Mouse (Mus musculus) left cerebral cortex, adult 2 months (tissue): ENCODE measurements around the gene Zfyve9. TPM values are rescaled to one million over a fixed set of nuclear protein-coding genes. Genes with fewer than 3 reads are reported as not detected.
"Not testable (repeated sequence)": the region's sequence is repeated elsewhere in the genome, so short reads cannot be mapped to it uniquely, and the experiment has no call there.

Experiments used
- DNase-seq, 2 experiments: peaks; one replicate each; pipeline ENCODE4 v3.0.0; 2021 to 2022; ENCODE audit warnings: low spot score in 2 of 2, mixed read lengths in 1 of 2; ENCODE audit errors: extremely low spot score in 1 of 2
- H3K27ac ChIP-seq: fragments of 200-600 bp; 2 replicates; pipeline ENCODE4 v1.8.1; 2022
- H3K4me3 ChIP-seq: fragments of 200-600 bp; 2 replicates; pipeline ENCODE4 v1.8.1; 2022
- CTCF ChIP-seq: fragments of 200-600 bp; IDR thresholded peaks from 2 replicates; pipeline ENCODE4 v1.8.1; 2022; ENCODE audit warnings: antibody characterized with exemption, mild to moderate bottlenecking, moderate library complexity
- intact Hi-C: fragments of 180-260 bp; cut with DNase I; formaldehyde crosslinking; loops from one replicate; pipeline ENCODE4 v1.15.1; 2025
- total RNA-seq, 2 experiments: library from RNA; stranded (reverse); gene quantifications; 2 replicates each; pipeline ENCODE4 v1.2.3; 2021

Zfyve9 gene
- total RNA-seq, 2 experiments from 2014 or later = 66.4 to 78.5 TPM

DNA sequence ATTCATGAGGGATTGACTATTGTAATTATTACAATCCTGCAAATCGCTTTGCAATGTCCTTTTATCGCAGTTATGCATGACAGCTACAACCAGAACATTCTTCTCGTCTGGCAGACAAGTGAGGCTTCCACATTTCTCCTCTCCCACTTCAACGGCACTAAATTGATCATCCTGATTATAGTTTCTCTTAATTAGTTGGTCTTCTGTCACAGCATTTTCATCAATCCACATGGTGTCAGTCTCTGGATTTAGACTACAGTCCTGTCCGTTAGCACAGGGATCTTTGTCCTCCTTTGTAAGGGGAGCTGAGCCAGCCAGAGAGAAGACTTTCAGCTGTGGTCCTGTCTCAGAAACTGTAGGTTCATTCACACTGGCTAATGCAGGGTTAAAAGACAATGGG, 61.2 kb downstream of the Zfyve9 start, which contains the start of gene 3110021N24Rik:
3110021N24Rik (plus strand) TSS at position 301 of the 400 bp plus-strand sequence.
- TF ChIP-seq CTCF = no peak
- no peak within 1 kb of the TSS for H3K27ac ChIP-seq
- DNase-seq = no peak
- intact Hi-C loops = no loop called here
- H3K4me3 ChIP-seq = no peak within 1 kb of the TSS

DNA sequence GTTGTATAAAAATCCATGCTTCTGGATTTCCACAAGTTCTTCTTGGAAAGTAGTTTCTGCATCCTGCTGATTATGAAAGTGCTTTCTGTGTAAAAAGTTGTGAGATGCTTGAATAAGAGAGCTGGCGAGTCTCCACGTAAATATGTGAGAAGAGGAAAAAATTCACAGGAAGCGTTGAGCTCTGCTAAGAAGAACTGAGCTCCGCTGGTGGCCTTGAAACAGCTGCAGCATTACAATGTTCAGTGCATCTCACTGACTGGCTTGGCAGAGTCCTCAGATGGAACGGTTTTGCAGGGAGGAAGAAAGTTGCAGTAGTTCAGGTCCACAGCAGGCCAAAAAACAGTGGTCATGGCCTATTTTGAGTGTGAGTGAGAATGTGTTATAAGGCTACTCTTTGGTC, 72.4 kb downstream of the Zfyve9 start:
- Histone ChIP-seq H3K4me3 (no peak overlapping the region), H3K27ac (no peak overlapping the region)
- no peak for TF ChIP-seq CTCF
- intact Hi-C loops = no loop called here
- no peak for DNase-seq

DNA sequence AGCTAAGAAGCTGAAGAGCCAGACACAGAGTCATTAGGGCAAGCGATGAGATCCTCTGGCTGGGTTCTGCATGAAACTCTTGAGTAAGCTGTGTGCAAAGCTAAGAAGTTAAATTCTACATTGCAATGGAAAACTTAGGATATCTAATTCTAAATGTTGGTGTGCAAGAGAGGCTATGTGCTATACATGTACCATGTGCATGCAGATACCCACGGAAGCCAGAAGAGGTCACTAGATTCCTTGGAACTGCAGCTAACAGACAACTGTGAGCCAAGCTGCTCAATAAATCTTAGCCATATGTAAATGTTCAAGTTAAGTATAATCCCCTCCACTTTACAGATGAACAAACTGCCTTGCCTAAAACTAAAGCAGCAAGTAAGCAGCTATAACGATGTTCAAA, 83.7 kb downstream of the Zfyve9 start:
- intact Hi-C loops = loop anchor here (10.0 kb wide), 1 partner anchor 78 kb away; no protein-coding TSS in a partner anchor

DNA sequence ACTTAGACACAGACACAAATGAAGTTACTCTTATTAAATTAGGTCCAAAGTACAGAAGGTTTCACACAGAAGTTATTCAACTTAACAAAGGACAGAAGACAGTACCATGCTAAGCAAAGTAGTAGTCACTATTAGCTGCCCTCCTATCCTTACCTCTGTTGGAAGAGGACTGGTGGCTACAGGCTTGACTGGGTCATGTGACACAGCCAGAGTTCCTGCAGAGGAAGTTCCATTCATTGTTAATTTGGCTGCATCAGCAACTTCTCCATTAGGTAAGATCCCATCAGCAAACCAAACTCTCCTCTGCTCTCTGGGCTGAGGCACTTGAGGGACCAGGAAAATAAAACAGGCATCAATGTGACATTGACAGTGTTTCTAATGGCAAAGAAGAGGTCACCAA, 89.1 kb downstream of the Zfyve9 start:
- no peak for DNase-seq
- TF ChIP-seq CTCF = no peak
- intact Hi-C loops = loop anchor here (10.0 kb wide), 1 partner anchor 83 kb away; no protein-coding TSS in a partner anchor
- Histone ChIP-seq H3K27ac (no peak overlapping the region), H3K4me3 (no peak overlapping the region)

More for the DNA sequence above, 83.7 kb downstream of the Zfyve9 start:
- no peak for DNase-seq
- no peak overlapping the region for H3K4me3 ChIP-seq
- TF ChIP-seq CTCF = peak; percentile 60
- H3K27ac ChIP-seq = no peak overlapping the region

DNA sequence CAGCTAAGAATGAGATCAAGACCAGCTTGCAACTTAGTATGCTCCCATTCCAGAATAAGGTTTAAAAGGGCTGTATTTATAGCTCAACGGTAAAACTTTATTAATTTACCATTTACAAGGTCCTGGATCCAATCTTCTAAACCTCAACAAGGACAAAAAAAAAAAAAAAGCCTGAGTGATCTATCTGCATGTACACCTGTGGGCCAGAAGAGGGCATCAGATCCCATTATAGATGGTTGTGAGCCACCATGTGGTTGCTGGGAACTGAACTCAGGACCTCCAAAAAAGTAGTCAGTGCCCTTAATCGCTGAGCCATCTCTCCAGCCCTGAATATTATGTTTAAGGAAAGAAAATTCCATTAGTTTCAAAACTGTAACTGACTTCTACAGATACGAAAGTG, 90.1 kb downstream of the Zfyve9 start:
- no peak overlapping the region for H3K27ac ChIP-seq
- intact Hi-C loops = loop anchor here (10.0 kb wide), 1 partner anchor 84 kb away; no protein-coding TSS in a partner anchor
- TF ChIP-seq CTCF = peak; percentile 7
- no peak for DNase-seq
- H3K4me3 ChIP-seq = no peak overlapping the region

DNA sequence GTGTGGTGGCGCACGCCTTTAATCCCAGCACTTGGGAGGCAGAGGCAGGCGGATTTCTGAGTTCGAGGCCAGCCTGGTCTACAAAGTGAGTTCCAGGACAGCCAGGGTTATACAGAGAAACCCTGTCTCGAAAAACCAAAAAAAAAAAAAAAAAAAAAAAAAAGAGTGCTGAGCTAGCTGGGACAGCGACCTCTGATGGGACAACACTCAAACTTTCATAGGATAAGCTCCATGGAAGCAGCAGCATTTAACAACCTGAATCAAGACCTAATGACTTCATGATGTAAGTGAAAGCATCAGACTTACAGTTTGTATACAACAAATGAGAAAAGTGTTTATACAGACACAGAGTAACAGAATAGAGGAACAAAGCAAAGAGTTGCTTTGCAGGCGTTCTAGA, 93.5 kb downstream of the Zfyve9 start:
- H3K4me3 ChIP-seq, intact Hi-C loops, H3K27ac ChIP-seq, DNase-seq: not testable (repeated sequence)

DNA sequence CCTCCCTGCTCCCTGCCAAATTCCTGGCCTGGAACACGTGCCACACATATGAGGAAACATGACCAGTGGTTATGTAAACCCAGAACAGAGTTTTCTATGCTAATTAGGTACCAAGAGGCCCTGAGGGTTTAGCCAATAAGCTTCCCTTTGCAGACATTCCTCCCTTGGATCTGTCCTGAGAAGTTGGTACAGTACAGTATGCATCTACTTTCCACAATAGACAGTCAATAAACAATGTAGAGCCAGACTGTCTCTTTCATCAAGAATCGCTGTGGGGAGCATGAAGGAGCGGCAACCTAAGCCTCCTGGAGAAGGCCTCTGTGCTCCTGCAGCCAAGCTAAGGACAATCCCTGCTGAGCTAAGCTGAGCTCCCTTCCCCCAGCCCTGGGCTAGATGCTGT, 94.4 kb downstream of the Zfyve9 start:
- TF ChIP-seq CTCF = no peak
- intact Hi-C loops = no loop called here
- no peak overlapping the region for H3K27ac ChIP-seq
- no peak overlapping the region for H3K4me3 ChIP-seq
- DNase-seq = no peak

DNA sequence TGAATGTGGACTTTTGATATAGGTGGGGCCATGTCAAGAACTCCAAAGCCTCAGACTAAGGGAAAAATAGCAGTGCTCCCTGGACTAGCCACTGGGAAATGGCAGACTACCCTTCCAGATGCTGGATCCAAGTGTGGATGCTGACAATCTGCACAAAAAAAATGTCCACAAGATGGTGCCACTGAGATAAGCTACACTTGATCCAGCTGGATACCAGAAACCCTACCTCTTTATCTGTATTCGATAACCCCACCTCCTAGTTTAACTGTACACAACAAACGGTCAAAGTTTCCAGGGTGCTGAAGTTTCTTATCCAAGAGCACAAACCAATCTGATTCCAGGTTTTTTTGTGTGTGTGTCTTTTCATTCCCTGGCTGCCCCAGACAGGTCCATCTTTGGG, 116.2 kb downstream of the Zfyve9 start:
- DNase-seq = no peak
- intact Hi-C loops = no loop called here
- Histone ChIP-seq H3K4me3 (no peak overlapping the region), H3K27ac (no peak overlapping the region)
- TF ChIP-seq CTCF = peak; percentile 51

DNA sequence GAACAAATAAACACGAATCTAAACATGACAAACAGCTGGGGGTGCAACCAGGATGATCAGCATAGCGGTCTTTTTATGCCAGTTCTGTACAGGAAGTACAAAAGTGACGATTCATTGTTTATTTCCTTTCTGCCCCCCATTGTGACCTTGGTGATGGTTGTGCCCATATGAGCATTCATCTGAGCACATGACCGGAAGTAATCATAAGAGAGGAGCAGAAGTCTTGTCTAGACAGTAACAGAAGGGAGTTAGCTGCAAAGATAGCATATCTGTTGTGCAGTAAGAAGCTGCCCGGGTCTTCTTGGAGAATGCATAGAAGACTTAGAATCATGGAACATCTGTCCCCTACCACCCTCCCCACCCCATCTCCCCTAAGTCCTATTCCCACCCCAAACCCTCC, 141.8 kb downstream of the Zfyve9 start:
- Histone ChIP-seq H3K4me3 (no peak overlapping the region), H3K27ac (no peak overlapping the region)
- TF ChIP-seq CTCF = no peak
- intact Hi-C loops = no loop called here
- no peak for DNase-seq

DNA sequence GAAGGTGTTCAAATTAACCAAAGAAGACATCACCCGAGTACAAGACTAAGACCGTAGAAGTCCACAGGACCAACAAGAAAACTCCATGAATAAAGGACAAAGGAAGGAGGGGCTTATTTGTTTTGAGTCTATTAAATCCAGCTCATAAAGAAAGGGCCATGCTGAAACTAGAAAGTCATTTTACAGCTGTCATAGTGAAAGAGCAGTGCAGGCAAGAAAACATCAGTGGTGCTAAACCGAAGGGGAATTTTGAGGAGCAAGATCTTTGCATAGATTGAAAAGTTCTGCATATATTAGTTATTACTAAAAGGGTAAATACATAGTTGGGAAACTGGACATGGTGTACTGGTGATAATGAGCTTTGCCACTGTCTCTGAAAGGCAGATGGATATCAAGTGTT, 142.9 kb downstream of the Zfyve9 start:
- intact Hi-C loops = no loop called here
- Histone ChIP-seq H3K4me3 (no peak overlapping the region), H3K27ac (no peak overlapping the region)
- DNase-seq = no peak
- TF ChIP-seq CTCF = no peak

DNA sequence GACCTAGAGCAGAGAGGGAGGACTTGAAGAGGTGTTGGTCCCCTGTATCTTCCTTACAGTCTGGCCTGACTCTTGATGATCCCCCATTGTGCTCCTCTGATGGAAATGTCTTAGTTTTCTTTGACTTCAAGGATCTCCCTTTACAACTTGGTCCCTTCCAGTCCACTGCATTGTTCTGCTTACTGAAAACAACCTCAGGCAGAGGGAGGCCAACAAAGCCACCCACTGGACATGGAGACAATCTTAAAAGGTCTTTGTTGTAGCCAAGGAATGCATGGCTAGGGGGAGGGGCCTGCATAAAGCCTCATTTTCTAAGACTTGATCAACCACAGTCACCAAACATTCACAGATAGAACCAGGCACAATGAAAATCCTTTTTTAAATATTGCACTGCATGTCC, 145.5 kb downstream of the Zfyve9 start:
- no peak overlapping the region for H3K4me3 ChIP-seq
- DNase-seq = no peak
- intact Hi-C loops = no loop called here
- H3K27ac ChIP-seq = no peak overlapping the region
- no peak for TF ChIP-seq CTCF

DNA sequence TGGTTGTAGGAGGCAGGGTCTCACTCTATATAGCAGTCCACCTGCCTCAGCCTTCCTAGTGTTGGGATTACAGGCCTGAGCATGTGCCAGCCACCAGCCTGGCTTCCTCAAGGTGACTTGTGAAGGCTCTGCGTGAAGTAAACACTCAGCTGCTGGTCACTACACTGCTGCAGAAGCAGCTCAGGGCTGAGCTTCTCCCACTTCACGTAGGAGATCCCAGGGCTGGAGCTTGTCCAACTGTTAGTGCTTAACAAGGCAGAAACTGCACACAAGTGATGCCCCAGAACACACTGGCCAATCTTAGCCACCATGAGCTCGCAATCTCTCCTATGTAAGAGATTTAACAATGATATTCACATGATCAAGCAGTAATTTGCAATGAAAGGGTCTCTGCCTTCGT, 145.9 kb downstream of the Zfyve9 start:
- H3K4me3 ChIP-seq = no peak overlapping the region
- DNase-seq = no peak
- TF ChIP-seq CTCF = no peak
- intact Hi-C loops = no loop called here
- H3K27ac ChIP-seq = no peak overlapping the region

DNA sequence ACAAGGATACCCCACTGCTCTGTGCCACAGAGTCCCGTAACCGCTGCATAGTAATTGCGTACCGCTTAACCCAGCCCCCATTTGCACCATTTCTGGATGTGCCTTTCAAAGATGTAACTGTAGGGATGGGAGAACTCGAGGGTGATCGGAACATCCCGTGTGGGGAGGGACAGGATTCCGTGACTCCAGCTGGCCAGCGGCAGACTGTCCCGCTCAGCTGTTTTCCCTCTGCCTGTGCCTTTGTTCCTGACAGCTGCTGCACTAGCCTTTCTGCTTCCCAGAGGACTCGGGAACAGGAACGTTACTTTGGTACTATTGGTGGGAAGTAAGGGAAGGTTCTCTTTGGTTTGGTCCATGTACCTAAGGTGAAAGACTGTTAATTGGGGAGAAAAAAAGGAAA, 146.9 kb downstream of the Zfyve9 start:
- no peak for DNase-seq
- no peak overlapping the region for H3K27ac ChIP-seq
- intact Hi-C loops = no loop called here

More for the DNA sequence above, 146.9 kb downstream of the Zfyve9 start:
- TF ChIP-seq CTCF = no peak
- no peak overlapping the region for H3K4me3 ChIP-seq
